Mouse (Mus musculus) heart, embryonic 11.5 days (tissue): ENCODE results near the gene Gm10401. TPM values are rescaled to one million over a fixed set of nuclear protein-coding genes. Genes with fewer than 3 reads are reported as not detected.
A peak's percentile ranks its signal among the peaks of the same experiment; 100 is the strongest.
"Not testable (repeated sequence)": the region's sequence is repeated elsewhere in the genome, so short reads cannot be mapped to it uniquely, and the experiment has no call there.

ENCODE experiments used
- ATAC-seq: fragments of 200-750 bp; cut with Nextera tagmentation; replicated peaks from 2 replicates; pipeline ENCODE4 v1.8.0; 2017; ENCODE audit warnings: moderate library complexity; ENCODE audit not compliant: insufficient number of reproducible peaks, low FRiP score, low TSS enrichment
- H3K27ac ChIP-seq: fragments of 300-500 bp; sonication (generic); 2 replicates; pipeline ENCODE4 v1.5.1; 2014; ENCODE audit warnings: mild to moderate bottlenecking, low read depth, low read length
- H3K27me3 ChIP-seq: fragments of 300-500 bp; sonication (generic); 2 replicates; pipeline ENCODE4 v1.6.1; 2014; ENCODE audit warnings: mild to moderate bottlenecking, low read length, mixed read lengths; ENCODE audit not compliant: control insufficient read depth, insufficient read depth
- H3K36me3 ChIP-seq: fragments of 300-500 bp; sonication (generic); 2 replicates; pipeline ENCODE4 v1.6.1; 2014; ENCODE audit warnings: mild to moderate bottlenecking, low read length, moderate library complexity, mixed read lengths; ENCODE audit not compliant: control insufficient read depth, insufficient read depth
- H3K4me1 ChIP-seq: fragments of 300-500 bp; sonication (generic); 2 replicates; pipeline ENCODE4 v1.6.1; 2014; ENCODE audit warnings: low read length; ENCODE audit not compliant: control insufficient read depth, insufficient read depth
- H3K4me2 ChIP-seq: fragments of 300-500 bp; sonication (generic); 2 replicates; pipeline ENCODE4 v1.6.1; 2014; ENCODE audit warnings: mild to moderate bottlenecking, moderate library complexity
- H3K4me3 ChIP-seq: fragments of 300-500 bp; sonication (generic); 2 replicates; pipeline ENCODE4 v1.5.1; 2014; ENCODE audit warnings: low read depth, low read length
- H3K9ac ChIP-seq: fragments of 300-500 bp; sonication (generic); 2 replicates; pipeline ENCODE4 v1.6.1; 2014; ENCODE audit warnings: mild to moderate bottlenecking, low read depth, low read length, moderate library complexity
- H3K9me3 ChIP-seq: fragments of 300-500 bp; sonication (generic); replicated peaks from 2 replicates; pipeline ENCODE4 v1.6.1; 2016; ENCODE audit warnings: low read length; ENCODE audit not compliant: control insufficient read depth
- WGBS: fragments of 180-500 bp; shearing (Covaris S2); extraction: QIAGEN DNeasy Blood & Tissue Kit; methylation state at CpG from one replicate; pipeline ENCODE4 v1.1.7; 2014; ENCODE audit not compliant: insufficient replicate concordance; 5-methylcytosine and 5-hydroxymethylcytosine counted together
- polyA plus RNA-seq: library from polyadenylated mRNA; unstranded; fragments of >200 nt; fragmentation: Nextera tagmentation; extraction: Ambion mirVana; gene quantifications from 2 replicates; pipeline ENCODE4 v1.2.1, GENCODE M21; 2014

Gene Gm10401
- polyA plus RNA-seq, 1 experiment from 2014 or later, result 19.1 TPM

DNA sequence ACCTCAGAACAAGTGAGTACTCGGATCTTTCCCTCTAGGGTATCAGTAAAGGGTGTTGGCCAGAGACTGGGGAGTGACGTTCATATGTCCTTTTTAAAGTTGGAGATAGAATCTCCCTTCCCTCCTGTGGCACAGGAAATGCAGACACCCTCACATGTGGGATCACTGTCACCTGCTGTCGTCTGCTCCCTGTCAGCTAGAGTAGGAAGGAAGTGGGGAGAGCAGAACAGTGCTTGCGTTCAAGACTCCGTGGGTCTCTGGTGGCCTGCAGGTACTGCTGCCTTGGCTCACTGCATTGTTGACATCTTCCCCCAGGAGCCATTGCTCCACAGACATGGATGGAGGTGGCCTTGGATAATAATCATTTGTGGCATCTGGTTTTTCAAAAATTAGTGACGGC lies 14.6 kb downstream of the Gm10401 start:
- no peak for ATAC-seq
- Histone ChIP-seq H3K9me3 (no peaks in the 10 kb centered on the region), H3K4me1 (no peaks in the 10 kb centered on the region), H3K36me3 (peaks cover 31% of the 10 kb centered on the region), H3K4me2 (no peak overlapping the region), H3K27me3 (no peaks in the 10 kb centered on the region), H3K27ac (no peak overlapping the region), H3K4me3 (no peak overlapping the region), H3K9ac (no peak overlapping the region)
- WGBS, result 71% methylated on average over 6 of the region's 6 CpGs

DNA sequence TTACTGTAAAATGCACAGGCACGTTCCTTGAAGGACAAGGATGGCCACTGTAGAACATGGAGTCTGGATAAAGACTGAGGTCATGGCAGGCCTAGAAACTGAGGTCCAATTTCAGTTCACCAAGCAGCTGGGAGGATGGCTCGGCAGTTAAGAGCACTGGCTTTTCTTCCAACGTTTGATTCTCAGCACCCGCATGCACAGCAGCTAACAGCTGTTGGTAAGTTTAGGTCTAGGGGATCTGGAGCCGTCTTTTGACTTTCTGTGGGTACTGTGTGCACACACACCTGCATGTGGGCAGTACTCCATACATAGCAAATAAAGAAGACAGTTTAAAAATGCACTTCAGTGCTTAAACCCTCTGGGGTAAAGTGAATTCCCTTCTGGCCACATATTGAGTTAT lies 16.5 kb downstream of the Gm10401 start:
- Histone ChIP-seq H3K9ac (no peak overlapping the region), H3K4me2 (no peak overlapping the region), H3K4me3 (no peak overlapping the region), H3K4me1 (no peaks in the 10 kb centered on the region), H3K27ac (no peak overlapping the region), H3K9me3 (no peaks in the 10 kb centered on the region), H3K27me3 (no peaks in the 10 kb centered on the region), H3K36me3 (peaks cover 19% of the 10 kb centered on the region)
- WGBS, result 86% methylated on average over 5 of the region's 5 CpGs
- no peak for ATAC-seq

DNA sequence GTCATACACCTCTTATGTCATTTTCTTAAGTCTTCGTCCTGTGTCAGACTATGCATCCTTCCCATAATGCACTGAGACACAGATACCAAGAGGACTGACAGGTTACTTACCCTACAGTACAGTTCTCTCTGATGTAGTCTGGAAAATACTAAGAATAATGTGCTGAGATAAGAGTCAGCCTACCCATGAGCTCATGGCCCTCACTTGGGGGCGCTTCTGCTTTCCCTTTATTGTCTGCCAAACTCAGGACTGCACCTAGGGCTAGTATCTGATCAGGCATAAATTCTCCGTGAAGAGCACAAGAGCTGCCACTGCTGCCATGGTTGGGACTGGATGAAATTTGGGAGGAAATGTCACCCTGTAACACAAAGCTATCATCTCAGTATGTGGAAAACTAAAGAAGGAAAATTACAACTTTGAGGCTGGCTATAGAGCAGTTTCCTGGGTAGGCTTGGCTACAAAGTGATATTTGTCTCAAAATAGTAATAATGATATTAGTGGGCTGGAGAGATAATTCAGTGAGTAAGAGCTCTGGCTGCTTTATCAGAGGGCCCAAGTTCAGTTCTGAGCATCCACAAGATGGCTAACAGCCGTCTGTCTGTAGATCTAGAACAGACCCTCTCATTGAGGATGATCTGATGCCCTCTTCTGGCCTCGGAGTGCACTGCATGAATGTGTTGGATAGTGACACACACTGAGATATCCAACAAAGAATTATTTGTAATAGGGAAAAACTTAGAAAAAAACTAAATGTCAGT lies 21.8 kb downstream of the Gm10401 start:
- WGBS, result 51% methylated on average over 5 of the region's 5 CpGs
- H3K9ac ChIP-seq, result no peak overlapping the region
- no peak for ATAC-seq
- H3K27me3 ChIP-seq, result no peaks in the 10 kb centered on the region
- no peak overlapping the region for H3K4me2 ChIP-seq
- no peak overlapping the region for H3K27ac ChIP-seq
- no peak overlapping the region for H3K4me3 ChIP-seq
- no peaks in the 10 kb centered on the region for H3K9me3 ChIP-seq
- peaks cover 3% of the 10 kb centered on the region; the same call in 1 of the 2 replicates for H3K36me3 ChIP-seq
- H3K4me1 ChIP-seq, result peaks cover 15% of the 10 kb centered on the region

DNA sequence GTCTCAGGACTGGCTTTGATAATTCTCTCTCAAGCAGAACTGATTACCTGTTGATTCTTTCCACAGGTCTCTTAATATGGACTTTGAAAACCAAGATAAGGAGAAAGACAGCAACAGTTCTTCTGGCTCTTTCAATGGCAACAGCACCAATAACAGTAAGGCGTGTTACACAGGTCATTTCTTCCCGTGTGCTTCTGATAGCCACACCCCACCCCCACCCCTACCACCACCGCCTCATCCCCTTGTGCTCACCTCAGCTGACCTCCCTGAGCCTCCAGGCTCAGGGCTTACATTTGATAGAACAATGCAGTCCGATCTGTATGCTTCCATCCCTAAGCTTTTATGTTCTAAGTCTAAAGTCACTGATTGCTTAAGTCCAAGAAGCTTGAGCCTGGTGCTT lies 23.3 kb downstream of the Gm10401 start:
- Histone ChIP-seq H3K4me1 (peaks cover 18% of the 10 kb centered on the region), H3K36me3 (peaks cover 3% of the 10 kb centered on the region; the same call in 1 of the 2 replicates), H3K9ac (no peak overlapping the region), H3K4me3 (no peak overlapping the region), H3K27ac (no peak overlapping the region), H3K9me3 (no peaks in the 10 kb centered on the region), H3K4me2 (no peak overlapping the region), H3K27me3 (no peaks in the 10 kb centered on the region)
- 76% methylated on average over 4 of the region's 4 CpGs for WGBS
- ATAC-seq, result no peak

- peak overlapping the region; percentile 1; the same call in 1 of the 2 replicates for H3K4me2 ChIP-seq
- H3K9ac ChIP-seq, H3K9me3 ChIP-seq, H3K27me3 ChIP-seq, H3K4me3 ChIP-seq, H3K36me3 ChIP-seq, ATAC-seq: not testable (repeated sequence)
- WGBS, result 73% methylated on average over 7 of the region's 8 CpGs
- 0 out of 2 replicates have a peak overlapping the region, but pooled peaks have one; percentile 86 for H3K27ac ChIP-seq
- H3K4me1 ChIP-seq, result peaks cover 33% of the 10 kb centered on the region
Observed at GRCm38 (mm10) chr5:115073306-115073705, 24.8 kb downstream of the Gm10401 start.

GRCm38 (mm10) chr5:115072143-115072542 lies 26.0 kb downstream of the Gm10401 start:
- H3K36me3 ChIP-seq, result peaks cover 3% of the 10 kb centered on the region; the same call in 1 of the 2 replicates
- WGBS, result 92% methylated on average over 7 of the region's 7 CpGs
- H3K27me3 ChIP-seq, result no peaks in the 10 kb centered on the region
- ATAC-seq, result no peak
- no peaks in the 10 kb centered on the region for H3K9me3 ChIP-seq
- 0 out of 2 replicates have a peak overlapping the region, but pooled peaks have one; percentile 7 for H3K4me2 ChIP-seq
- H3K9ac ChIP-seq, result no peak overlapping the region
- no peak overlapping the region for H3K4me3 ChIP-seq
- peak overlapping the region; percentile 86; the same call in 1 of the 2 replicates for H3K27ac ChIP-seq
- H3K4me1 ChIP-seq, result peaks cover 42% of the 10 kb centered on the region

GRCm38 (mm10) chr5:115071096-115071901 lies 26.8 kb downstream of the Gm10401 start:
- WGBS, result 81% methylated on average over 11 of the region's 11 CpGs
- no peak overlapping the region; the same call in 1 of the 2 replicates for H3K4me3 ChIP-seq
- peak; percentile 33; the same call in 1 of the 2 replicates for ATAC-seq

GRCm38 (mm10) chr5:115070457-115070856 lies 27.6 kb downstream of the Gm10401 start:
- 86% methylated on average over 2 of the region's 2 CpGs for WGBS
- ATAC-seq, result no peak

More at GRCm38 (mm10) chr5:115071096-115071901, 26.8 kb downstream of the Gm10401 start:
- peaks cover 49% of the 10 kb centered on the region for H3K4me1 ChIP-seq
- H3K27me3 ChIP-seq, result no peaks in the 10 kb centered on the region
- no peak overlapping the region; the same call in 1 of the 2 replicates for H3K4me2 ChIP-seq
- H3K9me3 ChIP-seq, result no peaks in the 10 kb centered on the region
- peaks cover 3% of the 10 kb centered on the region; the same call in 1 of the 2 replicates for H3K36me3 ChIP-seq
- peak overlapping the region; percentile 86 for H3K27ac ChIP-seq
- peak overlapping the region; percentile 24; the same call in 1 of the 2 replicates for H3K9ac ChIP-seq

More at GRCm38 (mm10) chr5:115070457-115070856, 27.6 kb downstream of the Gm10401 start:
- H3K9me3 ChIP-seq, result no peaks in the 10 kb centered on the region
- no peak overlapping the region for H3K9ac ChIP-seq
- H3K36me3 ChIP-seq, result no peaks in the 10 kb centered on the region; the same call in none of the 2 replicates
- H3K27ac ChIP-seq, result peak overlapping the region; percentile 7; the same call in 1 of the 2 replicates
- H3K4me1 ChIP-seq, result peaks cover 55% of the 10 kb centered on the region
- H3K27me3 ChIP-seq, result no peaks in the 10 kb centered on the region
- no peak overlapping the region for H3K4me3 ChIP-seq
- H3K4me2 ChIP-seq, result no peak overlapping the region
